Mouse (Mus musculus) MEL (cell line): ENCODE results near the gene Mob3c. TPM values are rescaled to one million over a fixed set of nuclear protein-coding genes. Genes with fewer than 3 reads are reported as not detected.

ENCODE experiments used
- DNase-seq: peaks from one replicate; pipeline ENCODE4 v3.0.0; 2011; ENCODE audit warnings: low read depth, low spot score
- H3K27ac ChIP-seq: 2 replicates; pipeline ENCODE4 v1.5.1; 2012; ENCODE audit warnings: low read depth, mild to moderate bottlenecking, control low read depth, low read length, moderate library complexity; ENCODE audit not compliant: control insufficient read depth
- H3K27me3 ChIP-seq, 2 experiments: fragments of 150-350 bp in 1 of 2; sonication (generic) in 1 of 2; 2 replicates each; pipeline ENCODE4 v1.6.1; 2012; ENCODE audit warnings: low read length in 2 of 2, mild to moderate bottlenecking in 2 of 2, improper control_type of control experiment in 1 of 2, moderate library complexity in 1 of 2; ENCODE audit not compliant: insufficient read depth in 2 of 2, control insufficient read depth in 1 of 2
- H3K36me3 ChIP-seq, 2 experiments: 2 replicates each; pipeline ENCODE4 v1.6.1; 2012 to 2014; ENCODE audit warnings: low read length in 2 of 2, improper control_type of control experiment in 1 of 2, inconsistent platforms in 1 of 2, mild to moderate bottlenecking in 1 of 2; ENCODE audit not compliant: insufficient read depth in 2 of 2, control insufficient read depth in 1 of 2
- H3K4me1 ChIP-seq, 2 experiments: fragments of 150-350 bp in 1 of 2; sonication (generic) in 1 of 2; 2 replicates each; pipeline ENCODE4 v1.6.1; 2012; ENCODE audit warnings: low read length in 2 of 2, improper control_type of control experiment in 1 of 2, mild to moderate bottlenecking in 1 of 2; ENCODE audit not compliant: insufficient read depth in 2 of 2, control insufficient read depth in 1 of 2
- H3K4me3 ChIP-seq, 2 experiments: fragments of 150-350 bp in 1 of 2; sonication (generic) in 1 of 2; 2 replicates each; pipeline ENCODE4 v1.5.1; 2012; ENCODE audit warnings: low read depth in 2 of 2, low read length in 2 of 2, mild to moderate bottlenecking in 2 of 2, moderate library complexity in 2 of 2, control low read depth in 1 of 2, improper control_type of control experiment in 1 of 2; ENCODE audit not compliant: control insufficient read depth in 1 of 2, insufficient read depth in 1 of 2
- H3K79me2 ChIP-seq: 2 replicates; pipeline ENCODE4 v1.6.1; 2012; ENCODE audit warnings: mild to moderate bottlenecking, low read length, moderate library complexity; ENCODE audit not compliant: control insufficient read depth, poor library complexity, insufficient read depth
- H3K9ac ChIP-seq: 2 replicates; pipeline ENCODE4 v1.6.1; 2012; ENCODE audit warnings: low read depth, mild to moderate bottlenecking, control low read depth, low read length, moderate library complexity; ENCODE audit not compliant: control insufficient read depth, poor library complexity, severe bottlenecking
- H3K9me3 ChIP-seq: fragments of 150-350 bp; sonication (generic); replicated peaks from 2 replicates; pipeline ENCODE4 v1.6.1; 2012; ENCODE audit warnings: mild to moderate bottlenecking, low read length, improper control_type of control experiment, moderate library complexity; ENCODE audit not compliant: insufficient read depth
- CHD1 ChIP-seq: IDR thresholded peaks from 2 replicates; pipeline ENCODE4 v1.6.1; 2012; ENCODE audit warnings: low read depth, mild to moderate bottlenecking, inconsistent platforms, low read length, improper control_type of control experiment
- CHD2 ChIP-seq: IDR thresholded peaks from 2 replicates; pipeline ENCODE4 v1.6.1; 2011; ENCODE audit warnings: low read length, improper control_type of control experiment
- CTCF ChIP-seq, 3 experiments: IDR thresholded peaks in 2 of 3; conservative IDR thresholded peaks in 1 of 3; 2 replicates each; pipeline ENCODE4 v1.5.1; 2011 to 2012; ENCODE audit warnings: low read length in 3 of 3, low read depth in 2 of 3, mild to moderate bottlenecking in 2 of 3, improper control_type of control experiment in 1 of 3, inconsistent platforms in 1 of 3, mixed read lengths in 1 of 3, moderate library complexity in 1 of 3; ENCODE audit not compliant: control insufficient read depth in 1 of 3, insufficient read depth in 1 of 3, poor library complexity in 1 of 3, severe bottlenecking in 1 of 3
- ELF1 ChIP-seq: IDR thresholded peaks from 2 replicates; pipeline ENCODE4 v1.6.1; 2014; ENCODE audit warnings: low read depth, mild to moderate bottlenecking, inconsistent platforms, low read length, improper control_type of control experiment, moderate library complexity
- EP300 ChIP-seq, 2 experiments: IDR thresholded peaks; 2 replicates each; pipeline ENCODE4 v1.6.1; 2011; ENCODE audit warnings: improper control_type of control experiment in 2 of 2, low read length in 2 of 2, low read depth in 1 of 2, mild to moderate bottlenecking in 1 of 2
- ETS1 ChIP-seq: IDR thresholded peaks from 2 replicates; pipeline ENCODE4 v1.6.1; 2012; ENCODE audit warnings: low read depth, mild to moderate bottlenecking, inconsistent platforms, low read length, improper control_type of control experiment, moderate library complexity
- GATA1 ChIP-seq: IDR thresholded peaks from 2 replicates; pipeline ENCODE4 v1.6.1; 2011; ENCODE audit warnings: low read depth, low read length, improper control_type of control experiment
- HCFC1 ChIP-seq: IDR thresholded peaks from 2 replicates; pipeline ENCODE4 v1.6.1; 2012; ENCODE audit warnings: low read depth, mild to moderate bottlenecking, inconsistent platforms, low read length, improper control_type of control experiment, moderate library complexity
- MAFK ChIP-seq: IDR thresholded peaks from 2 replicates; pipeline ENCODE4 v1.6.1; 2011; ENCODE audit warnings: low read depth, mild to moderate bottlenecking, low read length, improper control_type of control experiment, borderline replicate concordance
- MAX ChIP-seq: IDR thresholded peaks from 2 replicates; pipeline ENCODE4 v1.6.1; 2011; ENCODE audit warnings: low read length, improper control_type of control experiment
- MEF2A ChIP-seq: IDR thresholded peaks from 2 replicates; pipeline ENCODE4 v1.6.1; 2014; ENCODE audit warnings: low read depth, mild to moderate bottlenecking, inconsistent platforms, low read length, improper control_type of control experiment; ENCODE audit not compliant: poor library complexity, insufficient replicate concordance, severe bottlenecking; ENCODE audit errors: extremely low read depth
- MXI1 ChIP-seq: IDR thresholded peaks from 2 replicates; pipeline ENCODE4 v1.6.1; 2011; ENCODE audit warnings: mild to moderate bottlenecking, low read depth, low read length, improper control_type of control experiment
- MYB ChIP-seq: IDR thresholded peaks from 2 replicates; pipeline ENCODE4 v1.6.1; 2011; ENCODE audit warnings: mild to moderate bottlenecking, low read depth, low read length, improper control_type of control experiment
- MYC ChIP-seq: IDR thresholded peaks from 2 replicates; pipeline ENCODE4 v1.6.1; 2011; ENCODE audit warnings: low read depth, mild to moderate bottlenecking, low read length, improper control_type of control experiment, moderate library complexity
- NELFE ChIP-seq: IDR thresholded peaks from 2 replicates; pipeline ENCODE4 v1.6.1; 2011; ENCODE audit warnings: low read depth, low read length, improper control_type of control experiment
- NRF1 ChIP-seq: IDR thresholded peaks from 2 replicates; pipeline ENCODE4 v1.6.1; 2014; ENCODE audit warnings: low read depth, mild to moderate bottlenecking, inconsistent platforms, low read length, improper control_type of control experiment, moderate library complexity; ENCODE audit not compliant: poor library complexity, insufficient read depth, severe bottlenecking
- POLR2A ChIP-seq, 2 experiments: IDR thresholded peaks; 2 replicates each; pipeline ENCODE4 v1.6.1; 2011 to 2012; ENCODE audit warnings: low read length in 2 of 2, mild to moderate bottlenecking in 2 of 2, control low read depth in 1 of 2, improper control_type of control experiment in 1 of 2, low read depth in 1 of 2, moderate library complexity in 1 of 2; ENCODE audit not compliant: control insufficient read depth in 1 of 2, insufficient read depth in 1 of 2, poor library complexity in 1 of 2
- RAD21 ChIP-seq: IDR thresholded peaks from 2 replicates; pipeline ENCODE4 v1.6.1; 2011; ENCODE audit warnings: mild to moderate bottlenecking, low read depth, low read length, improper control_type of control experiment
- RCOR1 ChIP-seq: IDR thresholded peaks from 2 replicates; pipeline ENCODE4 v1.6.1; 2012; ENCODE audit warnings: low read depth, mild to moderate bottlenecking, inconsistent platforms, low read length, improper control_type of control experiment
- SIN3A ChIP-seq: IDR thresholded peaks from 2 replicates; pipeline ENCODE4 v1.6.1; 2012; ENCODE audit warnings: low read length, improper control_type of control experiment, inconsistent platforms
- TAL1 ChIP-seq: IDR thresholded peaks from 2 replicates; pipeline ENCODE4 v1.6.1; 2012; ENCODE audit warnings: mild to moderate bottlenecking, inconsistent platforms, low read length, moderate library complexity, mixed read lengths
- TBP ChIP-seq: IDR thresholded peaks from 2 replicates; pipeline ENCODE4 v1.8.0; 2011; ENCODE audit warnings: low read depth, low read length, improper control_type of control experiment
- TCF12 ChIP-seq: IDR thresholded peaks from 2 replicates; pipeline ENCODE4 v1.6.1; 2014; ENCODE audit warnings: low read depth, mild to moderate bottlenecking, inconsistent platforms, low read length, improper control_type of control experiment, moderate library complexity
- USF1 ChIP-seq: IDR thresholded peaks from 2 replicates; pipeline ENCODE4 v1.6.1; 2014; ENCODE audit warnings: low read depth, mild to moderate bottlenecking, inconsistent platforms, low read length, improper control_type of control experiment, moderate library complexity
- ZMIZ1 ChIP-seq: IDR thresholded peaks from 2 replicates; pipeline ENCODE4 v1.6.1; 2012; ENCODE audit warnings: low read depth, mild to moderate bottlenecking, inconsistent platforms, low read length, improper control_type of control experiment, moderate library complexity
- polyA plus RNA-seq, 2 experiments: library from polyadenylated mRNA; stranded (reverse) in 1 of 2; unstranded in 1 of 2; fragments of >175 nt in 1 of 2; fragments of >200 nt in 1 of 2; gene quantifications; 2 replicates each; pipeline versions ENCODE4 v1.2.1 to v1.2.4; 2012; ENCODE audit warnings: low replicate concordance in 2 of 2, low read depth in 1 of 2; ENCODE audit not compliant: insufficient read length in 2 of 2, insufficient read depth in 1 of 2, missing spikeins in 1 of 2
- total RNA-seq: library from RNA; depleted of rRNA; stranded (reverse); fragments of 300-350 nt; gene quantifications from 2 replicates; pipeline ENCODE4 v1.2.3, GENCODE M21; 2012; rRNA removed

Gene Mob3c
- total RNA-seq (11.2 and 17.7 TPM in 2 replicates), polyA plus RNA-seq (1 to 10 TPM in 1 of 2 experiments, not detected in 1; 9.5 TPM)

GRCm38 (mm10) chr4:115827888-115828571 lies at the start of gene Mob3c:
Gene Mob3c (plus strand): TSS chr4:115828092.
- peak within 1 kb of the TSS; percentile 91 to 99 for H3K4me3 ChIP-seq
- H3K9me3 ChIP-seq, result no peaks in the 10 kb centered on the region
- peaks cover 2 to 36% of the 10 kb centered on the region in 2 experiments; a peak in 3 of 4 replicates for H3K36me3 ChIP-seq
- DNase-seq, result peak; percentile 90
- H3K27me3 ChIP-seq, result no peaks in the 10 kb centered on the region
- H3K4me1 ChIP-seq, result peaks cover 31 to 46% of the 10 kb centered on the region in 2 experiments
- H3K79me2 ChIP-seq, result peaks cover 4% of the 10 kb centered on the region
- peak within 1 kb of the TSS; percentile 88 for H3K9ac ChIP-seq
- H3K27ac ChIP-seq, result peak within 1 kb of the TSS; percentile 86
- TF ChIP-seq ZMIZ1, result peak; percentile 12; the same call in 1 of the 2 replicates
- TF ChIP-seq CHD1, result no peak
- peak; percentile 42; the same call in 1 of the 2 replicates for TF ChIP-seq MAX
- TF ChIP-seq ETS1, result peak; percentile 88
- TF ChIP-seq MYB, result no peak
- no peak; the same call in 1 of the 2 replicates for TF ChIP-seq MYC
- TF ChIP-seq USF1, result 0 out of 2 replicates have a peak, but pooled peaks have one; percentile 4
- TF ChIP-seq RCOR1, result no peak
- TF ChIP-seq TBP, result peak; percentile 3; the same call in 1 of the 2 replicates
- TF ChIP-seq NRF1, result no peak
- TF ChIP-seq MXI1, result peak; percentile 83
- no peak for TF ChIP-seq MEF2A
- TF ChIP-seq GATA1, result no peak
- TF ChIP-seq MAFK, result no peak
- TF ChIP-seq EP300 (IDR thresholded peaks at IDR 0.05; ENCODE audit: low read depth in 1 of 2, low read length in 2 of 2), result no peak
- TF ChIP-seq SIN3A, result peak; percentile 97
- TF ChIP-seq HCFC1, result peak; percentile 75
- TF ChIP-seq CTCF (IDR thresholded peaks at IDR 0.05 in 2 of 3, conservative IDR thresholded peaks at IDR 0.05 in 1 of 3; ENCODE audit: control insufficient read depth in 1 of 3, insufficient read depth in 1 of 3, low read depth in 2 of 3, low read length in 3 of 3, poor library complexity in 1 of 3, severe bottlenecking in 1 of 3), result no peak
- TF ChIP-seq CHD2, result peak; percentile 19; the same call in 1 of the 2 replicates
- TF ChIP-seq RAD21, result no peak
- peak; percentile 65 to 70; a peak in 3 of 4 replicates for TF ChIP-seq POLR2A (IDR thresholded peaks at IDR 0.05; ENCODE audit: control insufficient read depth in 1 of 2, insufficient read depth in 1 of 2, low read depth in 1 of 2, low read length in 2 of 2, poor library complexity in 1 of 2)
- 0 out of 2 replicates have a peak, but pooled peaks have one; percentile 35 for TF ChIP-seq ELF1
- TF ChIP-seq TAL1, result no peak
- TF ChIP-seq NELFE, result peak; percentile 44; the same call in 1 of the 2 replicates
- TF ChIP-seq TCF12, result peak; percentile 22; the same call in 1 of the 2 replicates
